Mouse (Mus musculus) heart, embryonic 15.5 days (tissue): ENCODE measurements around the gene Cntn5. TPM values are rescaled to one million over a fixed set of nuclear protein-coding genes. Genes with fewer than 3 reads are reported as not detected.

Source experiments
- ATAC-seq: fragments of 200-750 bp; cut with Nextera tagmentation; replicated peaks from 2 replicates; pipeline ENCODE4 v1.8.0; 2017; ENCODE audit warnings: low read depth, moderate TSS enrichment; ENCODE audit not compliant: insufficient number of reproducible peaks, insufficient read depth, low FRiP score
- H3K27ac ChIP-seq: fragments of 300-500 bp; sonication (generic); 2 replicates; pipeline ENCODE4 v1.5.1; 2015; ENCODE audit warnings: mild to moderate bottlenecking, inconsistent platforms
- H3K27me3 ChIP-seq: fragments of 300-500 bp; sonication (generic); 2 replicates; pipeline ENCODE4 v1.6.1; 2015; ENCODE audit warnings: inconsistent platforms
- H3K36me3 ChIP-seq: fragments of 300-500 bp; sonication (generic); 2 replicates; pipeline ENCODE4 v1.6.1; 2015; ENCODE audit warnings: mild to moderate bottlenecking, inconsistent platforms
- H3K4me1 ChIP-seq: fragments of 300-500 bp; sonication (generic); replicated peaks from 2 replicates; pipeline ENCODE4 v1.6.1; 2015; ENCODE audit warnings: inconsistent platforms
- H3K4me2 ChIP-seq: fragments of 300-500 bp; sonication (generic); 2 replicates; pipeline ENCODE4 v1.6.1; 2015; ENCODE audit warnings: inconsistent platforms, mild to moderate bottlenecking, moderate library complexity
- H3K4me3 ChIP-seq: fragments of 300-500 bp; sonication (generic); 2 replicates; pipeline ENCODE4 v1.5.1; 2015; ENCODE audit warnings: mild to moderate bottlenecking, inconsistent platforms
- H3K9ac ChIP-seq: fragments of 300-500 bp; sonication (generic); 2 replicates; pipeline ENCODE4 v1.6.1; 2015; ENCODE audit warnings: mild to moderate bottlenecking, inconsistent platforms
- H3K9me3 ChIP-seq: fragments of 300-500 bp; sonication (generic); replicated peaks from 2 replicates; pipeline ENCODE4 v1.6.1; 2016; ENCODE audit warnings: inconsistent platforms
- WGBS: fragments of 180-500 bp; shearing (Covaris S2); methylation state at CpG from one replicate; pipeline ENCODE4 v1.1.7; 2015; ENCODE audit warnings: mixed read lengths; 5-methylcytosine and 5-hydroxymethylcytosine counted together
- polyA plus RNA-seq: library from polyadenylated mRNA; unstranded; fragments of >200 nt; fragmentation: Nextera tagmentation; extraction: Ambion mirVana; gene quantifications from 2 replicates; pipeline ENCODE4 v1.2.1, GENCODE M21; 2015

Gene Cntn5
- polyA plus RNA-seq, 1 experiment from 2014 or later, result 0.13 TPM

DNA sequence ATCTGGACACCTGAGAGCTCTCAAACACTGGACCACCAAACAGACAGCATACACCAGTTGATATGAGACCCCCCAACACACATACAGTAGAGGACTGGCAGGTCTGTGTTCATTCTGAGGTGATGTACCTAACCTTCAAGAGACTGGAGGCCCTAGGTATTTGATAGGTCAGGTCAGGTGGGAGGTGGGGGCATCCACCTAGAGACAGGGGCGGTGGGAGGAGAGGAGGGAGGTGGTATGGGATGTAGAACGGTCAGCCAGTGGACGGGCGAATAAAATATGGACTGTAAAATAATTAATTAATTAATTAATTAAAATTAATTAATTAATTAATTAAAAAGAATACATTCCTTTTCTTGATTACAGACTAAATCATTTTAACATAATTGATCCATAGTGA is 182.5 kb downstream of the Cntn5 start:
- Histone ChIP-seq H3K27ac (no peak overlapping the region), H3K4me2 (no peak overlapping the region), H3K9me3 (no peaks in the 10 kb centered on the region), H3K4me1 (no peaks in the 10 kb centered on the region), H3K27me3 (no peaks in the 10 kb centered on the region), H3K9ac (no peak overlapping the region), H3K36me3 (no peaks in the 10 kb centered on the region), H3K4me3 (no peak overlapping the region)
- WGBS, result 82% methylated on average over 4 of the region's 4 CpGs
- no peak for ATAC-seq

DNA sequence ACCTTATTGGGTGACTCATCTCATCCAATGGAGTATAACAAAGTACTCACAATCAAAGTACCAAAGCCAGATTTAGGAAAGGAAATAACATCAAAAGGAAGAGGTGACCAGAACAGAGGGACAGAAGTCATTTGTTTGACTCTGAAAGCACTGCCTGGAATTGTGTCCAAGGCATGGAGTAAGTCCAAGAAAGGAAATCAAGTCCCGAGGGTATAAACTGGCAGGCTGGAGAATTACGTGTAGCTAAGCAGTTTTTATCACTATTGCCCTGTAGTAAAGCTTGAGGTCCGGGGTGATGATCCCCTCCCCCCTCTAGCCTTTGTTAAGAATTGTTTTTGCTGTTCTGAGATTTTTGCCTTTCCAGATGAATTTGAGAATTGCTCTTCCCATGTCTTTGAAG is 185.6 kb downstream of the Cntn5 start:
- H3K36me3 ChIP-seq, result no peaks in the 10 kb centered on the region

DNA sequence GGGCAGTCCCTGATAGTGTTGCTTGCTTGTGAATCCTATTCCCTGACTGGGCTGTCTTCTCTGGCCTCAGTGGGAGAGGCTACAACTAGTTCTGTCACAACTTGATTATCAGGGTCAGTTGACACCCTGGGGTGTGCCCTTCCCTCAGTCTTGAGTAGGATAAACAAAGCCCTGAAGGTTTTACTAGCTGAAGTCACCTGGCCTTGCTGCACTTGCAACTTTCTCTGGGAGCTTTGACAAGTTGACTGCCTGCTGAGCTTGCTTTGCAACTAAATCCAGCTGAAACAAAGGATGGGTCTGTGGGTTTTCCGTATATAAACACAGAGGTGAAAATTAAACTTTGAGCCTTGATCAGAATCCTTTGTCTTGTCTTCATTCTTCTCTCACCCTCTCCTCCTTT is 190.9 kb downstream of the Cntn5 start:
- Histone ChIP-seq H3K9me3 (no peaks in the 10 kb centered on the region), H3K27ac (no peak overlapping the region), H3K27me3 (no peaks in the 10 kb centered on the region), H3K36me3 (no peaks in the 10 kb centered on the region), H3K4me2 (no peak overlapping the region), H3K4me1 (no peaks in the 10 kb centered on the region), H3K4me3 (no peak overlapping the region), H3K9ac (no peak overlapping the region)
- no peak for ATAC-seq
- 13% methylated on average over 1 of the region's 1 CpGs for WGBS

More for the DNA sequence above, 185.6 kb downstream of the Cntn5 start:
- Histone ChIP-seq H3K9ac (no peak overlapping the region), H3K4me1 (no peaks in the 10 kb centered on the region), H3K4me3 (no peak overlapping the region), H3K27ac (no peak overlapping the region), H3K9me3 (no peaks in the 10 kb centered on the region), H3K27me3 (no peaks in the 10 kb centered on the region), H3K4me2 (no peak overlapping the region)
- no peak for ATAC-seq
- 39% methylated on average over 3 of the region's 3 CpGs for WGBS

DNA sequence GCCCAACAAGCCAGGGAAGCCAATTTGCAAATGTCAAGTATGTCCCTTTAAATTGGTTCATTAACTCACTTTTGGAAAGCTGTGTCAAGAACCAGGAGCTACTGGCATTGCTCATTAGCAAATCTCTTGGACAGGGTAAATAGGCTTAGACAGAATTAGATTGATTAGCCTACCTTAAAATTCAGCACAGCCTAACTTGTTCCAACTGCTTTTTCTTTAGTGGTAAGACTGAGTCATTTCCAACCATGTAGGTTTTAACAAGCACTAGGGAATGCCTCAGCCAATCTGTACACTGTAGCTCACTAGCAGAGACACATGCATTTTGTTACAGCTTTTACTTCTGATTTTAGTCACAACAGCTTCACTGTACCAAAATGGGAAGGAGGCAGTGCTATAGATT is 222.9 kb downstream of the Cntn5 start:
- H3K27me3 ChIP-seq, result no peaks in the 10 kb centered on the region
- H3K4me3 ChIP-seq, result no peak overlapping the region
- no peak for ATAC-seq
- H3K36me3 ChIP-seq, result no peaks in the 10 kb centered on the region
- H3K27ac ChIP-seq, result no peak overlapping the region
- H3K9me3 ChIP-seq, result no peaks in the 10 kb centered on the region
- no peak overlapping the region for H3K4me2 ChIP-seq
- H3K4me1 ChIP-seq, result no peaks in the 10 kb centered on the region
- no peak overlapping the region for H3K9ac ChIP-seq

DNA sequence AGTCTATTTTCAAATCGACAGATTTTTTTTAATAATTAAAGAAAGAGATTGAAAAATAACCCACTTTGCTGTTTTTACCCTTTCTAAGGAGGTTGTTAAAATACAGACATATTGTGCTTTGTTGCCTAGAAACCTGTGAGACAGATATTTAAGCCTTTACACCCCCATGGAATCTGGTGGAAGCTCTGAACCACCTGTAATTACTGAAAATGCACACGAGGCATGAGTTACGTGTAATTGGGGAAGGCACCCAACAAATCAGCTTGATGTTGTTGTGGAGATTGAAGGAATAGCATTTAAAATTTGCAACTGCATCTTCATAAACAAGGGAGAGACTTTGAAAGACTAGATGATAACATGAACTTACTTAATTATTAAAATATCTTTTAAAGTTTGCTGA is 223.4 kb downstream of the Cntn5 start:
- Histone ChIP-seq H3K4me2 (no peak overlapping the region), H3K4me3 (no peak overlapping the region), H3K9me3 (no peaks in the 10 kb centered on the region), H3K27ac (no peak overlapping the region), H3K27me3 (no peaks in the 10 kb centered on the region), H3K4me1 (no peaks in the 10 kb centered on the region), H3K36me3 (no peaks in the 10 kb centered on the region), H3K9ac (no peak overlapping the region)
- no peak for ATAC-seq
- WGBS, result 72% methylated on average over 3 of the region's 3 CpGs

DNA sequence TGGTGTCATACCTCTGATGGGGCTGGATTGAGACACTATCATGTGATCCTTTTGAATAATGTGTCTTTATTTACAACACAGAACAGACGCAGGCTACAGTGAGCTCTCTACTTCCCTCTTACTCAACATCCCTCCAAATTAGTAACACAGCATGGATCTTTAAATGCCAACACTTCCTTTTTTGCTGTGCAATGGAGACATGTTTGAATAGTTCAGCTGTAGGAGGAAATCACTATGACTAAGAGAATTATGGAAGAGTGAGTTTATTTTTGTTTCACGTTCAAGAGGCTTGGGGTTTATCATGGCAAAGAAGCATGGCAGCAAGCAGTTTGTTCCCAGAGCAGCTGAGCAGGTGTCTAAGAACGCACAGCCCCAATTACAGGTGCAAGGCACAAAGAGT is 235.9 kb downstream of the Cntn5 start:
- no peaks in the 10 kb centered on the region for H3K27me3 ChIP-seq
- no peaks in the 10 kb centered on the region for H3K9me3 ChIP-seq
- ATAC-seq, result no peak
- H3K36me3 ChIP-seq, result no peaks in the 10 kb centered on the region
- no peak overlapping the region for H3K27ac ChIP-seq
- H3K4me2 ChIP-seq, result no peak overlapping the region
- WGBS, result 61% methylated on average over 3 of the region's 3 CpGs
- H3K9ac ChIP-seq, result no peak overlapping the region
- H3K4me1 ChIP-seq, result no peaks in the 10 kb centered on the region
- no peak overlapping the region for H3K4me3 ChIP-seq

DNA sequence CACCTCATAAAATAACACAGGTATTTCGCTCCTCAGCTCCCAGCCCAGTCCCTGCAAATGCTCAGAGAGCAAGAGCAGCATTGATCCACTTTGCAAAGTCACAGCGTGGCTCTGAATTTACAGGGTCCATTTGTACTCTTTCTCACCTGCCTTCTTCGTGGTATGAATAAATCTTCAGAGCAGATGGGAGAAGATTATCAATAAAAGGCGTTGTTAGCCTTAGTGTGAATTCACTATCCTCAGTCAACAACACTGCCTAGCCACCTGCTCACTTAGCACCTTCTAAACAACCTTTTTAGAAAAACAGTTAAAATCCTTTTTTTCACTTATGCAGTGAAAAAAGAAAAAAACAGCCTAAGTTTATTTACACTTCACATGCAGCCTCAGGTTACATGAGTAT is 237.1 kb downstream of the Cntn5 start:
- no peak overlapping the region for H3K27ac ChIP-seq
- no peak overlapping the region for H3K4me3 ChIP-seq
- no peaks in the 10 kb centered on the region for H3K9me3 ChIP-seq
- H3K4me2 ChIP-seq, result no peak overlapping the region
- no peak overlapping the region for H3K9ac ChIP-seq
- H3K27me3 ChIP-seq, result no peaks in the 10 kb centered on the region
- 53% methylated on average over 4 of the region's 4 CpGs for WGBS
- H3K4me1 ChIP-seq, result 0 out of 2 replicates have a peak, but pooled peaks cover 2% of the 10 kb centered on the region
- no peaks in the 10 kb centered on the region for H3K36me3 ChIP-seq
- no peak for ATAC-seq

DNA sequence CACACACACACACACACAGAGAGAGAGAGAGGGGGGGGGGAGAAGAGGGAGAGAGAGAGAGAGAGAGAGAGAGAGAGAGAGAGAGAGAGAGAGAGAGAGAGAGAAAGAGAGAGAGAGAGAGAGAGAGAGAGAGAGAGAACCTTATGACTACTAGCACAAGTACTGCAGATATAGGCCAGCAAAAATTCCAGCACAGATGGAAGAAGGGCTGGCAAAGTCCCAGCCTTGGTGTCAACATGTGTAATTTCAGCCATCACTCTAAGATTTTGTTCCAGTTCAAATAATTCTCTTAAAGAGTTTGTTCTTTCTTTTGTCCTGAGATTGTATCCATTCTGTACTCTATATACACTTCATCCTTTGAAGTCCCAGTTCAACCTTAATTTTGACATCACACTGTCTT is 238.8 kb downstream of the Cntn5 start:
- Histone ChIP-seq H3K9ac (no peak overlapping the region), H3K4me1 (0 out of 2 replicates have a peak, but pooled peaks cover 2% of the 10 kb centered on the region), H3K4me2 (no peak overlapping the region), H3K27ac (no peak overlapping the region), H3K36me3 (no peaks in the 10 kb centered on the region), H3K9me3 (no peaks in the 10 kb centered on the region), H3K27me3 (no peaks in the 10 kb centered on the region), H3K4me3 (no peak overlapping the region)
- no peak for ATAC-seq

DNA sequence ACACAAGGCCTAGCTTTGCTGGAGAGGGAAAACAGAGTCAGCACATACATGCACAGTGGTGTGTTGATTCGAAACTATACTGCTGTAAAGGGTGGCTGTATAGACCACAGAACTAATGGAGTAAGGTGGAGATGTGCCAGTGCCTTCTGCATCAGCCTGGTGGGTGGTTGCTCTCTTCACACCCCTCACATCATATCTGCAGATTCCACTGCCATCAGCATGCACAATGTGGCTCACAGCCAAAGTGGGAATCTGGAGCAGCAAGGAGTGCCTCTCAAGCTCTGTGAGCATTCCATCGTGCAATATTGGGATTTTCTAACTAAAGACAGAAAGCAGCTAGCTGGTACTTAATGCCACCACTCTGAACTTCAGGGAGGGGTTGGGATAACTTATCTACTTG is 241.5 kb downstream of the Cntn5 start:
- Histone ChIP-seq H3K27ac (no peak overlapping the region), H3K27me3 (no peaks in the 10 kb centered on the region), H3K4me2 (no peak overlapping the region), H3K4me1 (0 out of 2 replicates have a peak, but pooled peaks cover 2% of the 10 kb centered on the region), H3K9ac (no peak overlapping the region), H3K4me3 (no peak overlapping the region), H3K9me3 (no peaks in the 10 kb centered on the region), H3K36me3 (no peaks in the 10 kb centered on the region)
- WGBS, result 46% methylated on average over 2 of the region's 2 CpGs
- ATAC-seq, result 0 out of 2 replicates have a peak, but pooled peaks have one; percentile 53

DNA sequence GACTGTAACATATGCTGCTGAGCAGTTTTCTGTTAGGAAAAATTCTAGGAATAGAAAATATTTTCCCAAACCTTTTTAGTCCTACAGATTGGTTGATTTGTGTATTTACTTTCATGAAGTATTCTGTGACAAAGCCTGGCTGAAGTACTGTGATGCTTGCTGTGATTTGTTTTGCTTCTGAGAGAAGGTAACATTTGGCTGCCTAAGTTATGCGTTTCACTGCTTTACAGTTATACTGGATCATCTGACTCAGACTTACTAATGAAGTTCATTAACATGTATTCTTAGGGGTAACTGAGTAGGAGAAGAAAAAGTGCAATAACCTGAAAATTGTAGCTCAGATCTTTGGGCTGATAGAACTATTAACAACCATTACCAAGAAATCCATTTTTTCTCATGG is 245.1 kb downstream of the Cntn5 start:
- Histone ChIP-seq H3K9ac (no peak overlapping the region), H3K9me3 (no peaks in the 10 kb centered on the region), H3K27me3 (no peaks in the 10 kb centered on the region), H3K4me2 (no peak overlapping the region), H3K27ac (no peak overlapping the region), H3K36me3 (no peaks in the 10 kb centered on the region), H3K4me1 (0 out of 2 replicates have a peak, but pooled peaks cover 2% of the 10 kb centered on the region), H3K4me3 (no peak overlapping the region)
- 77% methylated on average over 1 of the region's 1 CpGs for WGBS
- no peak for ATAC-seq

DNA sequence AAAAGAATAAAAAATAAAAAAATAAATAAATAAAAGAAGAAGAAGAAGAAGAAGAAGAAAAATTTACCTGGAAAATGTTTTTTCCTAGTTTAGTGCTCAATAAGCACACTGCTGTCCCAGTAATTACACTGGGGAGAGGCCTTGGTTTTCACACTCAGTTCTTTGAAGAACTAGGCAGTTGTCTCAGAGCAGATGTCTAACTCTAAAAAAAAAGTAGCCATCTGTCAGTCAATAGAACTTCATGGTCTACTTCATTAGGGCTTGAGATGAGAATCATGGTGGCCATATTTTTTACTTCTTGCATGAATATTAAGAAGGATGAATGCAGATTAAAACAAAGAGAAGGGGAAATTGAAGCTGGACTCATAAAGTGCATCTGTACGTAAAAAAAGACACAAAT is 246.5 kb downstream of the Cntn5 start:
- Histone ChIP-seq H3K9ac (no peak overlapping the region), H3K27me3 (no peaks in the 10 kb centered on the region), H3K9me3 (no peaks in the 10 kb centered on the region), H3K4me2 (no peak overlapping the region), H3K27ac (no peak overlapping the region), H3K4me1 (no peaks in the 10 kb centered on the region), H3K4me3 (no peak overlapping the region), H3K36me3 (no peaks in the 10 kb centered on the region)
- 86% methylated on average over 1 of the region's 1 CpGs for WGBS
- no peak for ATAC-seq

DNA sequence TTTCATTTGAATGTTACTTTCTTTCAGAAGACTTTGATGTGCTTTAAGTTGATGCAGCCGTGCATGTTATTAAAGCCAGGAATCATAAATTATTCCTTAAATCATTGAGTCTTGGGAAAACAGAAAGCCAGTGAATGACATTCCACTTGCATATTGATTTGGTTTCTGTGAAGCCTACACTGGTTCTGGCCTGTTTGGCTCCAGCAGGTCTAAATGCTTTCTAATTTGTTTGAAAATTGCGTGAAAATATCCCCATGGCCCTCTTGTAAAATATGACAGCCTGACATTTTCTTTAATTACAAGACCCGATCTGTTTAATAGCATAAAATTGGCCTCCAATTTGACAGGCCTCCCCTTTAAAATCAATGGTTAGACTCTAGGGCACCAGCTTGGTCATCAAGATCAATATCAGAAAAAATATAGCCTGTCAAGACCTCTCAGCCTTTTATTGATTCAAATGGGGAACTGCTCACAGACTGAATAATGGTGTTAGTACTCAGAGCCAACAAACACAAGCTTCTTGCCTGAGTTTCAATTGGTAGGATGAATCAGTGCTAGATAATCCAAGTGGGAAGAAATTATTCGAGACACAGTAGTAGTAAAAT is 247.3 kb downstream of the Cntn5 start:
- no peaks in the 10 kb centered on the region for H3K27me3 ChIP-seq
- WGBS, result 74% methylated on average over 4 of the region's 4 CpGs
- H3K4me3 ChIP-seq, result no peak overlapping the region
- no peaks in the 10 kb centered on the region for H3K9me3 ChIP-seq
- H3K27ac ChIP-seq, result no peak overlapping the region
- H3K36me3 ChIP-seq, result no peaks in the 10 kb centered on the region
- no peak for ATAC-seq
- H3K9ac ChIP-seq, result no peak overlapping the region
- H3K4me2 ChIP-seq, result no peak overlapping the region
- no peaks in the 10 kb centered on the region for H3K4me1 ChIP-seq
